Mouse (Mus musculus) adrenal gland, adult 10 weeks (tissue): Measurements from ENCODE around the gene Acyp2. TPM values are rescaled to one million over a fixed set of nuclear protein-coding genes. Genes with fewer than 3 reads are reported as not detected.

Experiments
- polyA plus RNA-seq: library from polyadenylated mRNA; stranded (reverse); fragments of 350-450 nt; fragmentation: Illumina TruSeq; extraction: RNeasy Lipid Tissue Mini Kit (QIAGEN cat#74804); gene quantifications from one replicate; pipeline ENCODE4 v1.2.3, GENCODE M21; 2014; ENCODE audit warnings: low read depth, low replicate concordance

Gene Acyp2
- 55.3 TPM for polyA plus RNA-seq

DNA sequence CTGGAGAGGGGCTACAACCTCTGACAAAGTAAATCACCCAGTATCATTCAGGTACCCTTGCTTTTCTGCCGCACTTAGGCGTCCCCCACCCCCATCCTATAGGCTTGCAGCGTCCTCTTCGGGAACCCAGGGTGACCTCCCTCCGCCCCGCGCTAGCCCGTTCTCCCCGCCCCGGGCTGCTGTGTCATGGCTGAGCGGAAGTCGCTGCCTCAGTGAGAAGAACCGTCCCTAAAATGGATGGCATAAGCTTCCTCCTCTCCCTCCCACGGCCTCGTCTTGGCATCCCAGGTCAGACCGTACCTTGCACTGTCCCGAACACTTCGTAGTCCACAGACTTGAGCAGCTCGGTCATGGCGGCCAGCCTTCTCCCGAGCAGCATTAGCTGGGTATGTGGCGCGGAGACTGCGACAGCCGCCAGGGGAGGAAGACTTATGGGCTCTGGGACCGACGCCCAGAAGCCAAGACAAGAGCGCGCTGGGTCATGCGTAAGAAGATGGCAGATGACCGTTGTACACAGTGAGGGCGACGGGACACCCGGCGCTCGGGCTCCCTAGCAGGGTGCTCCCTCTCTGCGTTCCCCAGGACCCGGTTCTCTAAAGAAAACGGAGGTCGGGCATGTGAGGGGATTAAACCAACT is at the start of gene Acyp2:
TSS of gene Acyp2 (minus strand) at position 587 of the 637 bp plus-strand sequence.

DNA sequence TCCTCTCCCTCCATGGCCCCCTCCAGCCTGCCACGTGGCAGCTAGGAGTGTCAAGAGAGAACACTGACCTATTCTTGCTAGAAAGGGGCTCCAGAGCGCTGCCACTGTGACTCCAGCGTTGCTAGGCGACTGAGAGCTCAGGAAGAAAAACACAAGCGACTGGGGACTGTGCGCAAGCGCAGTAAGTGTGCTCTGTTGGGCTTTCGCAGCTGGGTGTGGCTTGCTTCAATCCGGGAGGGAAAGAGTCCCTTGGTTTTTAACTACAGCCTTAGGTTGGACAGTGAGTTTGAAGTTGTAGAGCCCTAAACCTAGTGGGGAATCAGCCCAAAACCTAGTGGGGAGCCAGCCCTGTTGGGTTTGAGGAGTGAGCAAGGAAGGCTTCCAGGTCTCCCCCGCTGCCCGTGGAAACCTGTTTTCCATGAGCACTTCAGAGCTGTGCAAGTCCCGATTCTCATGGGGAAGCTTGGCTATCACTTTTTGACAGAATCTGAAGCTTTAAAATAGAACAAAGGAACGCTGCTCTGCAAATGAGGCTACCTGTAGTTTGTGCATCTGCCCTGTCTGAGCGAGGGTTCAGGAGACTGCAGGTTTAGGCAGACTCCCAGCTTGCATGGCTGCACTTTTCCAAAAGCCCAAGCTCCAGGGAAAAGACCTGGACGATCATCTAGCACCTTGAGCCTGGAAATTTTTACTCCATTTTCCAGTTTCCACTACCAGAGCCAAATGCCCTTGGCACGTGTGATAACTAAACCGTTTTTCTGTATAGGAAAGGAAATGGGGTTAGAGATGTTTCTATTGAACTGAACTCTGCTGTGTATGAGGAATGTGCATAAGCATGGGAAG is 177.4 kb downstream of the Acyp2 start, which contains the start of gene 4930505A04Rik:
TSS of gene 4930505A04Rik (minus strand) at position 77 of the 843 bp plus-strand sequence.

Other genes with a start within 250 kb of the Acyp2 start
- gene 4930505A04Rik, start 177.8 kb downstream of the Acyp2 start, polyA plus RNA-seq = 1.2 TPM
- 170 TPM for gene Psme4, start 122.1 kb upstream of the Acyp2 start, polyA plus RNA-seq
- 3.3 TPM for gene Gpr75, start 235.8 kb upstream of the Acyp2 start, polyA plus RNA-seq
- gene Asb3, start 235.8 kb upstream of the Acyp2 start, polyA plus RNA-seq = 33.0 TPM